Mouse (Mus musculus): Measurements from ENCODE around the gene Crp.

The Crp gene

GRCm38 (mm10) chr1:172751241-172751640 is 53.4 kb downstream of the Crp start:
- no peak for DNase-seq

DNA sequence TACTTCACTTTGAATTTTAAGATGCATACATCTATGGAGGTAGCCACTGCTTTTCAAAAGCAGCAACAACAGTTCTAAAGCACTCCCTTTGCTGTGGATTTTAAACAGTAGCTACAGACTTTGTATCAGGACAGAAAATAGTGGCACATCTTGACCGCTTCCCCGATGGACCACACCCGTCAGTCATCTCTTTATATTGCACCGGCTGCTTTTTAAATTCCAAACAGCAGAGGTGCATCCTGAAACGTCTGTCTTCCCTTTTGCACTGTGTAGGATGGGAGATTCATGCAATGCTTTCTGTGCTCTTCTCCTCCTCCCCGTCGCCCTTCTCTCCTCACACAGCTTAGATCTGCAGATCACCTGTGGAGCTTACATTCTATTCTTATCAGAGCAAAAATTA is 57.3 kb downstream of the Crp start:
- no peak for DNase-seq

- DNase-seq = no peak
These were observed 61.7 kb downstream of the Crp start for GRCm38 (mm10) chr1:172759525-172759924.

DNA sequence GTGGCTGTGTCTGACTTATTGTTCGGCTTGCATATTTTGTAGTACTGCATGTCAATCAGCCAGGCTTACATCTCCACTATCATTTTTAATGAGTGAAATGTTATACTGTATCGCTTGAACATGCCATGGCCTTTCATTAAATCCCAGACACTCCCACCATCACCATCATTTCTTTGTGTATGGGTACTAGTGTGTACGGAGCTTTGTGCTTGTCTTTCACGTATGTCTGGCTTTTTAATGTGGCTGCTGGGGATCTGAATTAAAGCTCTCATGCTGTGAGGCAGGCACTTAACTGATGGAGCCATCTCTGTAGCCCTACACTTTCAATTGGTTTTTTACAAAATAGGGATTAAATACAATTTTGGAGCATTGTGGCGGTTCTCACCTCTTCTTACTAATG is 81.3 kb downstream of the Crp start:
- no peak for DNase-seq

GRCm38 (mm10) chr1:172785322-172785721 is 87.5 kb downstream of the Crp start:
- DNase-seq = no peak

DNA sequence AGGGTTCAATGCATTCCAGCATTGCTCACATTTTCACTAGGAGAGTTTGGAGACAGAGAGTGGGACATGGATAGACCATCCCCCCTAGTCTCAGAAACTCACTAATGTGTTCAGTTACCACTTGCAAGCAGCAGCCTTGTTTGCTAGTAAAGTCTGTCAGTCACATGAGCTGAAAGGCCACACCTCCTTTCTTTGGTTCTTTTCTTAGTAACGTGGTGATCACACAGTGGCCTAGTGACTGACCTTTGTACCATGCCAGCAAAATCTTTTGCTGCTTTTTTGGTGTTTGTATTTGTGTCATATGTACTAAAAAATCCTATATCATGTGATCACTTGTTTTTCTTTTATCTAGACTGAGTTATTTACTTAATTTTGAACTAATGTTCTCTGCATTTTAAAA is 88.0 kb downstream of the Crp start:
- no peak for DNase-seq

DNA sequence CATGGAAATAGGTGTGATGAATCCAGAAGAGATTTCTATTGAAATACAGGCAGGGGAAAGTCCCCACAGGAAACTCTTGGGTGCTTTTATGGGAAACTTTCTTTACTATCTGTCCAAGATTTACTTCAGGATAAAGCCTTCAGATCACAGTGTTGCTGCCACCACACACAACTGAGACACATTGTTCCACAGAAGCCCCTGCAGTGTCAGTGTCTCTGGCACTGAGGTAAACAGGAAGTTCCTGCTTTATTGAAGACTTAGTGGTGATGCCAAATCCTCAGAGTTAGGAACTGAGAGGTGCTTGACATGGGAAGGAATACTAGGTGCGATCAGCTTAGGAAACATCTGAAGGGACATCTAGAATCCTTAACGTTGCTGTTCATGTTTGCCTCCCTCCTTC is 131.1 kb downstream of the Crp start:
- DNase-seq = no peak

- no peak for DNase-seq
These were observed 149.3 kb downstream of the Crp start for GRCm38 (mm10) chr1:172847044-172847761.

DNA sequence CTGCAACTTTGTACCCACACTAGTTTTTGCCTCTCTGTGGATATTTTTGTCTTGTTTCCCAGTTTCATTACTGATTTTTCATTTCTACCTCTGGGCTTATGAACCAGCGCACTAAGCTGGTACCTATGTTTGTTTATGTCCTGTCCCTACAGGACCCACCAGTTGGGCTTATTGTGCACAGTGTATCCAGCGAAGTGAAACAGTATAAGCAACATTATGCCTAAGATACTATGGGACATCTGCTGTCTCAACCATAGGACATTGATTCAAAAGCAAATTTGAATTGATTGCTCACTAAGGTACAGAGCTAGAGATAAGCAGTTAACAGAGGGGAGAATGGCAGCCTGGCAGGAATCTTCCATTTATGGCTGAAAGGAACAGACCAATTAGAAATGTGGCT is 150.3 kb downstream of the Crp start:
- DNase-seq = no peak

GRCm38 (mm10) chr1:172875265-172875664 is 177.4 kb downstream of the Crp start:
- no peak for DNase-seq

GRCm38 (mm10) chr1:172876675-172877074 is 178.8 kb downstream of the Crp start:
- DNase-seq = no peak
